Mouse (Mus musculus): ENCODE measurements around the gene Ints6. TPM values are rescaled to one million over a fixed set of nuclear protein-coding genes. Genes with fewer than 3 reads are reported as not detected.

Ints6 gene
- polyA plus RNA-seq, 1 experiment from 2014 or later = 32.1 TPM

DNA sequence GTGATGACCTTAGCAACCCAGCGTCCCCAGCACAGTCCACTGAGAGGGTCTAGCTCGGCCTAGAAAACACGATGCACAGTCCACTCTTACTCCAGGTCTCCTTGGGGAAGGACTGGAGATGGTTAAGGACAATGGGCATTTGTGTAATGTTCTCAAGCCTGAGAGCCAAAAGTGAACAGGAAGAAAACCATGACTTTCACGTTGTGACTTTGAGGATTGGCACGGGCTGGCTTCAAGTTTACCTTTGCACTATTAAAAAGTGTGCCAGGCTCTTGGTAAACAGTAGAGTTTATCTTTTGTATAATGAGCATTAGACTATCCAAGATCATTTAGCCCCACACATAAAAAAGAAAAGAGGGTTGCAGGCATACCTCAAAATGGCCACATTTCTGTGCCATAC, 22.0 kb upstream of the Ints6 start:
- Histone ChIP-seq H3K27me3 (ENCODE audit: control insufficient read depth, insufficient read depth, low read length) (no peaks in the 10 kb centered on the region), H3K4me2 (replicated peaks; ENCODE audit: low read depth, low read length) (no peak overlapping the region), H3K4me1 (ENCODE audit: control insufficient read depth, insufficient read depth, low read length) (no peaks in the 10 kb centered on the region), H3K36me3 (ENCODE audit: control insufficient read depth, insufficient read depth, low read length) (no peaks in the 10 kb centered on the region), H3K27ac (ENCODE audit: low read depth, low read length) (no peak overlapping the region), H3K4me3 (ENCODE audit: low read length) (no peak overlapping the region), H3K9me3 (ENCODE audit: control insufficient read depth, low read length) (no peaks in the 10 kb centered on the region), H3K9ac (ENCODE audit: low read depth, low read length) (no peak overlapping the region)
- 88% methylated on average over 5 of the region's 5 CpGs for WGBS
- no peak for ATAC-seq (ENCODE audit: low FRiP score, low TSS enrichment)

DNA sequence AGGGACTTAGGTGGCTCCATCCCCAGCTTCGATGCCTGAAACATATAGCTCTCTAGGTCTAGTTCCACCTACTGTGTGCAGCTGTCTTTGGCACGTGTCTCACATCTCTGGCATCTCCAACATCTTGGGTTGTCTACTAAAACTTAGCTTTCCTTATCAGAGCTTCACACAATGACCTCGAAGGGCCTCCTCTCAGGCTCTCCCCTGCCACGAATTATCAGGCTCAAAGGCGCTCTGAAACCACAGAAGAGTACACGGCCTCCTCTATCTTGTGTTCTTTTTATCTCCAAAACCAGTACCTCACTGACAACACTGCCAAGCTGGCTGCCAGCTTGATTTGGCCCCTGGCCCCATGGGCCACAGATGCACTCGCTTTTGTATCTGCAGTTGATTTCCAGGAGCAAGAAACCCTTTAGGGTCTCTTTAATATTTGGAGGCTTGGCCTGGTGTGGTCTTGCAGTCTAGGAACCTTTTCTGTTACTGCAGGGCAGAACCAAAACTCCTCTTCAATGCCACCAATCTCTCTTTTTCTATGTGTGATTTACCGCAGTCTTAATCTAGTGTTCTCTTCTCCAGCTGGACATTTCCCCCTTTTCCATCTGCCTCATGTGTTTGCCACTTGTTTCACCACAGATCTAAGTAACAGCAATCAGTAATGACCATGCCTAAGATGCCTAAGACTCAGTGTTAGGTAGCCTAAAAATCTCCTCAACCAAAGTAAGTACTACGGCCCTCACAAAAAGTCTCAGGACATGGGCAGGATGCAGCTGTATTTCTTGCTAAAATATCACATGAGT, 19.7 kb upstream of the Ints6 start:
- Histone ChIP-seq H3K4me1 (ENCODE audit: control insufficient read depth, insufficient read depth, low read length) (no peaks in the 10 kb centered on the region), H3K36me3 (ENCODE audit: control insufficient read depth, insufficient read depth, low read length) (no peaks in the 10 kb centered on the region), H3K27me3 (ENCODE audit: control insufficient read depth, insufficient read depth, low read length) (no peaks in the 10 kb centered on the region), H3K4me2 (replicated peaks; ENCODE audit: low read depth, low read length) (no peak overlapping the region), H3K4me3 (ENCODE audit: low read length) (no peak overlapping the region), H3K9me3 (ENCODE audit: control insufficient read depth, low read length) (no peaks in the 10 kb centered on the region), H3K27ac (ENCODE audit: low read depth, low read length) (no peak overlapping the region), H3K9ac (ENCODE audit: low read depth, low read length) (no peak overlapping the region)
- 86% methylated on average over 9 of the region's 9 CpGs for WGBS
- ATAC-seq (ENCODE audit: low FRiP score, low TSS enrichment) = no peak

DNA sequence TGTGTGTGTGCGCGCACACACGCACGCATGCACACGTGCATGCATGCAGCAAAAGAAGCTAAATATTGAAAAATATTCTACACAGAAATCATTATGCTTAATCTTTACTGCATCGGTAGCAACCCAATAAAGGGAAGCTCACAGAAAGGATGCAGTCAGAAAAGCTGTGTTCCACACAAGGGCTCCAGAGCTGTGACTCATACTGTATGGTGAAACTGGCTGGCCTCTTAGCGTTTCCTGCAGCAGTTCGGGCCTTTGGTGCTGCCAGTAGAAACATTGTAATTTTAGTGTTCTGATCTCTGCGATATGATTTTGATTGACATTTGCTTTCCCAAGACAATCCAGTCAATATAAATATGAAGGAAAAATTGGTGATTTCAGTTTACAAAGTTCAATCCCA, 17.1 kb upstream of the Ints6 start:
- no peaks in the 10 kb centered on the region for H3K27me3 ChIP-seq (ENCODE audit: control insufficient read depth, insufficient read depth, low read length)
- H3K27ac ChIP-seq (ENCODE audit: low read depth, low read length) = no peak overlapping the region
- ATAC-seq (ENCODE audit: low FRiP score, low TSS enrichment) = no peak
- H3K4me3 ChIP-seq (ENCODE audit: low read length) = no peak overlapping the region
- H3K9ac ChIP-seq (ENCODE audit: low read depth, low read length) = no peak overlapping the region
- WGBS = 92% methylated on average over 9 of the region's 9 CpGs
- H3K4me1 ChIP-seq (ENCODE audit: control insufficient read depth, insufficient read depth, low read length) = no peaks in the 10 kb centered on the region
- H3K36me3 ChIP-seq (ENCODE audit: control insufficient read depth, insufficient read depth, low read length) = no peaks in the 10 kb centered on the region
- no peaks in the 10 kb centered on the region for H3K9me3 ChIP-seq (ENCODE audit: control insufficient read depth, low read length)
- no peak overlapping the region for H3K4me2 ChIP-seq (replicated peaks; ENCODE audit: low read depth, low read length)

DNA sequence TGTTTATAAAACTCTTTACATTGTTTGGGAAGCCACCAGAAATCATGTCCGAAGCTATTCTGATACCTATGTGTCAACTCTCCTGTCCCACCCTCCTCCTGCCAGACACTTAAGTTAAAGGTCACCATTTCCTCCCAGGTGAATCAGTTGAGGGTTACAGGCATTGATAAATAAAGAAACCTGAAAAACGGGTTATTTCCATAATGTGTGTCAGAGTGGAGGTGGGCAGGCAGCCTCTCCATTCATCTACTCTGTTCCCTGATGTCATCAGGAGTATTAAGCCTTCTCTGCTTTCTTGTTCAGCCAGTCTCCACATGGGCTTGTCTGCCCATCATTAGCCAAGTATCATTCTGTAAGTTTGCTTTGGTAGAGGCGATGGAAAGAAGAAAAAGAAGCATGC, 14.1 kb upstream of the Ints6 start:
- WGBS = 93% methylated on average over 3 of the region's 3 CpGs
- H3K9ac ChIP-seq (ENCODE audit: low read depth, low read length) = no peak overlapping the region

DNA sequence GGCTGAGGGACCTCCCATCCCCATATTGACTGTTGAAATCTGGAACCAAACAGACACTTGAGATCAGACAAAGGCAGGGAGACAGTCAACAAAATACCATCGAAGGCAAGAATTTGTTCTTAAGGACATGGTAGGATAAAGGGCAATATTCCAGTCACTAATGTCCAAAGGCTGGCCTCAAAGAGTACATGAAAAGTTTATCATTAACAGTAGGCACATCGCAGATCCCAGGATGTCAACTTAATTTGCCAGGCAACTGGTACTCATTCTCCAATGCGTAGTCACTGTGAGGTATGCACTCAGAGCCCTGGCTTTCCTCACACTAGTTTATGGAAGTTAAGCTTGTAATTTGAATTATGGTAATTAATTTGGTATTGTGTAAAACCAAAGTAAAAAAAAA, 13.3 kb upstream of the Ints6 start:
- H3K4me1 ChIP-seq (ENCODE audit: control insufficient read depth, insufficient read depth, low read length) = no peaks in the 10 kb centered on the region
- ATAC-seq (ENCODE audit: low FRiP score, low TSS enrichment) = no peak
- H3K36me3 ChIP-seq (ENCODE audit: control insufficient read depth, insufficient read depth, low read length) = no peaks in the 10 kb centered on the region
- H3K9ac ChIP-seq (ENCODE audit: low read depth, low read length) = no peak overlapping the region
- no peak overlapping the region for H3K4me2 ChIP-seq (replicated peaks; ENCODE audit: low read depth, low read length)
- no peak overlapping the region for H3K27ac ChIP-seq (ENCODE audit: low read depth, low read length)
- WGBS = 85% methylated on average over 3 of the region's 3 CpGs
- H3K27me3 ChIP-seq (ENCODE audit: control insufficient read depth, insufficient read depth, low read length) = no peaks in the 10 kb centered on the region
- no peak overlapping the region for H3K4me3 ChIP-seq (ENCODE audit: low read length)
- H3K9me3 ChIP-seq (ENCODE audit: control insufficient read depth, low read length) = no peaks in the 10 kb centered on the region

More for the DNA sequence above, 14.1 kb upstream of the Ints6 start:
- Histone ChIP-seq H3K4me2 (replicated peaks; ENCODE audit: low read depth, low read length) (no peak overlapping the region), H3K27ac (ENCODE audit: low read depth, low read length) (no peak overlapping the region), H3K9me3 (ENCODE audit: control insufficient read depth, low read length) (no peaks in the 10 kb centered on the region), H3K4me1 (ENCODE audit: control insufficient read depth, insufficient read depth, low read length) (no peaks in the 10 kb centered on the region), H3K36me3 (ENCODE audit: control insufficient read depth, insufficient read depth, low read length) (no peaks in the 10 kb centered on the region), H3K4me3 (ENCODE audit: low read length) (no peak overlapping the region), H3K27me3 (ENCODE audit: control insufficient read depth, insufficient read depth, low read length) (no peaks in the 10 kb centered on the region)
- no peak for ATAC-seq (ENCODE audit: low FRiP score, low TSS enrichment)

DNA sequence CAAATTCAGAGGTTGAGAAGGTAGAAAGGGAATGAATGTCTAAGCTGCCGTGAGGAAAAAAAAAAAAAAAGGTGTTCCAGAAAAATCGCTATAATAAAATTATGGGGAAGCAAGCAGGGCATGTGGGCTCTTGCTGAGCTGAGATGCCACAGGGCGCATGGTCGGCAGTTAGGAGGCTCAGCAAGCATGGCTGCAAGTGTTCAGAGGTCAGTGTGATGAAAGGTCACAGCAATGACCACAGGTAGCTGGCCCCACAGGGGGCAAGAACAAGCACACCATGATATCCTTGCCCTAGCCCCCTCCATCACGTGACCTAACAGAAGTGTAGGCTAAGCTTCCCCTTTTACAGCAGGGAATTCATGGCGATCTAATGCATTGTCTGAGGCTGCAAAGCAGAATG, 12.8 kb upstream of the Ints6 start:
- WGBS = 85% methylated on average over 6 of the region's 6 CpGs
- Histone ChIP-seq H3K4me1 (ENCODE audit: control insufficient read depth, insufficient read depth, low read length) (no peaks in the 10 kb centered on the region), H3K4me3 (ENCODE audit: low read length) (no peak overlapping the region)

DNA sequence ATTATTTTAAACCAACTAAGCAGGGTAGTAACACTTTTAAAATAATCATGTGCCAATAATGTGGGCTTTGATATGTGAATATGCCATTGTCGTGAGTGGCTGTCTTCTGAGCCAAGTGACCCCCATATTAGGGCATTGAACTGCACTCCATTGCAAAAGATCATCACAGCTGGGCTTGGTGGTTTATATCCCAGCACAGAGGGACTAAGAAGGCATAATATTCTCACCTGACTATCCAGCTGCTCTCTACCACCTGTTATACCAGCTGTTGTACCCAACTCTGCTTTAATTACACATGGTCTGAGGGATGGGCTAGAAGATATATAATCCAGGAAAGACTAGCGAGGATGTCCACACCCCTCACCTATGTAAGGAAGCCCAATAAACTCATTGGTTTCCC, 4.4 kb upstream of the Ints6 start:
- no peaks in the 10 kb centered on the region for H3K36me3 ChIP-seq (ENCODE audit: control insufficient read depth, insufficient read depth, low read length)
- no peak overlapping the region for H3K27ac ChIP-seq (ENCODE audit: low read depth, low read length)
- no peak overlapping the region for H3K4me2 ChIP-seq (replicated peaks; ENCODE audit: low read depth, low read length)
- no peaks in the 10 kb centered on the region for H3K9me3 ChIP-seq (ENCODE audit: control insufficient read depth, low read length)
- no peak overlapping the region for H3K9ac ChIP-seq (ENCODE audit: low read depth, low read length)
- no peak overlapping the region for H3K4me3 ChIP-seq (ENCODE audit: low read length)
- no peaks in the 10 kb centered on the region for H3K27me3 ChIP-seq (ENCODE audit: control insufficient read depth, insufficient read depth, low read length)
- ATAC-seq (ENCODE audit: low FRiP score, low TSS enrichment) = no peak
- WGBS = 76% methylated on average over 2 of the region's 2 CpGs
- 0 out of 2 replicates have a peak, but pooled peaks cover 3% of the 10 kb centered on the region for H3K4me1 ChIP-seq (ENCODE audit: control insufficient read depth, insufficient read depth, low read length)

More for the DNA sequence above, 12.8 kb upstream of the Ints6 start:
- Histone ChIP-seq H3K27ac (ENCODE audit: low read depth, low read length) (no peak overlapping the region), H3K9me3 (ENCODE audit: control insufficient read depth, low read length) (no peaks in the 10 kb centered on the region), H3K27me3 (ENCODE audit: control insufficient read depth, insufficient read depth, low read length) (no peaks in the 10 kb centered on the region), H3K4me2 (replicated peaks; ENCODE audit: low read depth, low read length) (no peak overlapping the region), H3K36me3 (ENCODE audit: control insufficient read depth, insufficient read depth, low read length) (no peaks in the 10 kb centered on the region), H3K9ac (ENCODE audit: low read depth, low read length) (no peak overlapping the region)
- no peak for ATAC-seq (ENCODE audit: low FRiP score, low TSS enrichment)

DNA sequence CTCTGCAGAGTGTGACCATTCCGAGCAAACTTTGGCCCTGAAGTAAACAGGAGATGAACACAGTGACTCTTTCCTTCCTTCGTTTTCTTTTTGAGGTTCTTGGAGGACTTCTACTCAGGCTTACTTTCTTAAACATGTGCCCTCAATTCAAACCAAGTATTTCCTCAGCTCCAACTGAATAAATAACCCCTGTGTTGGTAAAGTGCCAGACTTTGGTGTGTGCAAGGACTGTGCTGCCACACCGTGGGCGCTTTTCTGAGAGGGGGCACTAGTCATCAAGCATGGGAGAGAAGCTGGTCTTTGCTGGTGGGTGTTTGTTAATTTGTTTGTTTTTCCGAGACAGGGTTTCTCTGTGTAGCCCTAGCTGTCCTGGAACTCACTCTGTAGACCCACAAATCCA, 3.4 kb upstream of the Ints6 start:
- WGBS = 87% methylated on average over 5 of the region's 5 CpGs
- Histone ChIP-seq H3K4me1 (ENCODE audit: control insufficient read depth, insufficient read depth, low read length) (0 out of 2 replicates have a peak, but pooled peaks cover 3% of the 10 kb centered on the region), H3K9me3 (ENCODE audit: control insufficient read depth, low read length) (no peaks in the 10 kb centered on the region), H3K27ac (ENCODE audit: low read depth, low read length) (no peak overlapping the region), H3K9ac (ENCODE audit: low read depth, low read length) (no peak overlapping the region), H3K36me3 (ENCODE audit: control insufficient read depth, insufficient read depth, low read length) (no peaks in the 10 kb centered on the region), H3K27me3 (ENCODE audit: control insufficient read depth, insufficient read depth, low read length) (no peaks in the 10 kb centered on the region), H3K4me2 (replicated peaks; ENCODE audit: low read depth, low read length) (no peak overlapping the region), H3K4me3 (ENCODE audit: low read length) (no peak overlapping the region)
- no peak for ATAC-seq (ENCODE audit: low FRiP score, low TSS enrichment)

DNA sequence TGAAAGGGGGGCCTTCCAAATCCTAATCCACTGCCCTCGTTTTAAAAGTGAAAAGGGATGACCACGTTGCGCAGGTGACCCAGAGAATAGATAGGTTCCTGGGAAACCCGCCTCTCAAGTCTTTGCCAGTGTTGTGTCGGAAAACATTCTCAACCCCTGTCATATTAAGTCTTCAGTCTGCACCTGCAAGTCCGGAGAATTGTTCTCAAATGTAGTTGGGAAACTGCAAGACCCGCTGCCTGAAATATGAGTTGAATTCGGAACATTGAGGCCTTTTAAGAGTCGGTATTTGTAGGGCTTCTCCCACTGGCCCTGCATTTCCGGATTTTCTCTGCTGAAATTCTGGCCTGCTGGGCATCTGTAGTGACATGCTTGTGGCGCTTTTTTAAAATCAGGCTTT, 974 bp upstream of the Ints6 start:
- peak overlapping the region; percentile 99 for H3K4me3 ChIP-seq (ENCODE audit: low read length)
- no peak for ATAC-seq (ENCODE audit: low FRiP score, low TSS enrichment)
- H3K27me3 ChIP-seq (ENCODE audit: control insufficient read depth, insufficient read depth, low read length) = no peaks in the 10 kb centered on the region
- H3K27ac ChIP-seq (ENCODE audit: low read depth, low read length) = peak overlapping the region; percentile 97
- H3K36me3 ChIP-seq (ENCODE audit: control insufficient read depth, insufficient read depth, low read length) = peaks cover 12% of the 10 kb centered on the region
- H3K4me2 ChIP-seq (replicated peaks; ENCODE audit: low read depth, low read length) = peak overlapping the region; percentile 57
- 4% methylated on average over 11 of the region's 11 CpGs for WGBS
- 0 out of 2 replicates have a peak, but pooled peaks cover 3% of the 10 kb centered on the region for H3K4me1 ChIP-seq (ENCODE audit: control insufficient read depth, insufficient read depth, low read length)
- no peaks in the 10 kb centered on the region for H3K9me3 ChIP-seq (ENCODE audit: control insufficient read depth, low read length)
- peak overlapping the region; percentile 99 for H3K9ac ChIP-seq (ENCODE audit: low read depth, low read length)

Data from kidney, embryonic 14.5 days (tissue).